Mouse (Mus musculus) thymus, adult 2 months (tissue): Measurements from ENCODE around the gene Serpina3f. TPM values are rescaled to one million over a fixed set of nuclear protein-coding genes. Genes with fewer than 3 reads are reported as not detected.

ENCODE experiments used
- DNase-seq: peaks from one replicate; pipeline ENCODE4 v3.0.0; 2021
- H3K27ac ChIP-seq: fragments of 200-500 bp; 2 replicates; pipeline ENCODE4 v1.5.1; 2012; ENCODE audit warnings: low read length, control low read depth; ENCODE audit not compliant: control insufficient read depth, insufficient read depth
- H3K27me3 ChIP-seq: fragments of 200-500 bp; 2 replicates; pipeline ENCODE4 v1.6.1; 2012; ENCODE audit warnings: mild to moderate bottlenecking, low read length, moderate library complexity, mixed read lengths; ENCODE audit not compliant: control insufficient read depth, insufficient read depth
- H3K36me3 ChIP-seq: fragments of 200-500 bp; 2 replicates; pipeline ENCODE4 v1.6.1; 2012; ENCODE audit warnings: mild to moderate bottlenecking, low read length, moderate library complexity; ENCODE audit not compliant: control insufficient read depth, insufficient read depth
- H3K4me1 ChIP-seq: fragments of 200-500 bp; replicated peaks from 2 replicates; pipeline ENCODE4 v1.6.1; 2012; ENCODE audit warnings: low read length; ENCODE audit not compliant: control insufficient read depth, insufficient read depth
- H3K4me3 ChIP-seq: fragments of 200-500 bp; 2 replicates; pipeline ENCODE4 v1.5.1; 2012; ENCODE audit warnings: mild to moderate bottlenecking, low read length, control low read depth, moderate library complexity; ENCODE audit not compliant: control insufficient read depth, insufficient read depth
- CTCF ChIP-seq: fragments of 200-500 bp; IDR thresholded peaks from 2 replicates; pipeline ENCODE4 v1.5.1; 2012; ENCODE audit warnings: mild to moderate bottlenecking, control low read depth, low read length, moderate library complexity, borderline replicate concordance; ENCODE audit not compliant: control insufficient read depth, poor library complexity, insufficient read depth; ENCODE audit errors: extremely low read depth
- POLR2A ChIP-seq: fragments of 200-500 bp; IDR thresholded peaks from 2 replicates; pipeline ENCODE4 v1.6.1; 2012; ENCODE audit warnings: mild to moderate bottlenecking, low read length, control low read depth, moderate library complexity; ENCODE audit not compliant: control insufficient read depth, poor library complexity, insufficient read depth; ENCODE audit errors: extremely low read depth
- WGBS: fragments of 180-500 bp; shearing (Covaris S2); methylation state at CpG from one replicate; pipeline ENCODE4 v1.1.7; 2018; 5-methylcytosine and 5-hydroxymethylcytosine counted together
- polyA plus RNA-seq: library from polyadenylated mRNA; depleted of rRNA; stranded (reverse); fragments of >200 nt; gene quantifications from 2 replicates; pipeline ENCODE4 v1.2.3, GENCODE M21; 2012; rRNA removed

The Serpina3f gene
- polyA plus RNA-seq, 1 experiment: 1.6 TPM

GRCm38 (mm10) chr12:104245595-104245994 lies 31.3 kb downstream of the Serpina3f start:
- no peak overlapping the region for H3K4me3 ChIP-seq
- H3K27me3 ChIP-seq: no peaks in the 10 kb centered on the region
- TF ChIP-seq POLR2A (no peak), CTCF (no peak)
- no peaks in the 10 kb centered on the region for H3K4me1 ChIP-seq
- H3K36me3 ChIP-seq: no peaks in the 10 kb centered on the region
- H3K27ac ChIP-seq: no peak overlapping the region
- no peak for DNase-seq
- 85% methylated on average over 3 of the region's 3 CpGs for WGBS

DNA sequence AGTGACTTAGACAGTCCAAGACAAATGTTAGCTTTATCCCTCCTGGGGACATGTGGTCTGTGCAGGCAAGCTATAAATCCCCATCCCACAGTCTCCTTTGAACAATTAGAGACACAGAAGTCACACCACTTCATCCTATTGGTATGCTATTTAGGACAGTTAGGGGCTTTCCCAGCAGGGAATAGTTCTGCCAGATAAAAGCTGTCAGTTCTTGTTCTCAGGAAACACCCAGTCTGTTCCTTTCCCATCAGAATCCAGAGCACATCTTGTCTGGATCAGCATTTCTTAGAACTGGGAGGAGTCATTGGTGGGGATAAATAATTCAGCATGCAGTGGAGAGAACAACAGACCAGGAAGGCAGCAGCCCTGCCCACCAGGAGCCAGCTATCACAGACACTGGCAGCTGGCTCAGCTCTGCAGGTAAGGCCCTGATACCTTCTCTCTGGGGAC lies 33.2 kb downstream of the Serpina3f start:
- TF ChIP-seq POLR2A (no peak), CTCF (no peak)
- Histone ChIP-seq H3K27me3 (no peaks in the 10 kb centered on the region), H3K4me1 (no peaks in the 10 kb centered on the region), H3K36me3 (no peaks in the 10 kb centered on the region), H3K27ac (no peak overlapping the region), H3K4me3 (no peak overlapping the region)
- no peak for DNase-seq

DNA sequence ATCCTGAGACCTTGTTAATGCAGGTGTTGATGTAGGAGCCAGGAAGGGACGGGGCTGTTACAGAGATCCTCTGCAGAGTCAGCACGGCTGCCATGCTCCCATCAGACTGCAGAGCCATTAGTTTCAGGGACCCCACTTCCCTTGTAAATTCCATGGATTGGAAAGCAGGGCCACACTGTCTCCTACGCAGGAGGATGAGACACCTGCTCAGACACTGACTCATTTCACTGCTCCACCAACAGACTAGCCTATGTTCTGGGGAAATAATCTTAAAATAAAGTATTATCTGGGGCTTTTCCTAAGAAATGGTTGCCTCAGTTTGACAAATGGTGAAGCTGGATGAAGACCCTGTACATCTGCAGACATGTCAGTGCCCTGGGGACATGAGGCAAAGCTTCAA lies 33.9 kb downstream of the Serpina3f start:
- Histone ChIP-seq H3K27ac (no peak overlapping the region), H3K36me3 (no peaks in the 10 kb centered on the region), H3K27me3 (no peaks in the 10 kb centered on the region), H3K4me1 (no peaks in the 10 kb centered on the region), H3K4me3 (peak overlapping the region; percentile 11)
- DNase-seq: no peak
- TF ChIP-seq CTCF: no peak
- TF ChIP-seq POLR2A: no peak
- 88% methylated on average over 3 of the region's 3 CpGs for WGBS

- Histone ChIP-seq H3K27ac (no peak overlapping the region), H3K4me3 (no peak overlapping the region), H3K4me1 (no peaks in the 10 kb centered on the region), H3K36me3 (no peaks in the 10 kb centered on the region), H3K27me3 (no peaks in the 10 kb centered on the region)
- 78% methylated on average over 3 of the region's 3 CpGs for WGBS
- TF ChIP-seq POLR2A (no peak), CTCF (no peak)
- no peak for DNase-seq
These were observed 46.7 kb downstream of the Serpina3f start for GRCm38 (mm10) chr12:104261041-104261440.

- H3K36me3 ChIP-seq: no peaks in the 10 kb centered on the region
- H3K27me3 ChIP-seq: no peaks in the 10 kb centered on the region
- peak within 1 kb of the TSS; percentile 27 for H3K27ac ChIP-seq
- H3K4me3 ChIP-seq: no peak within 1 kb of the TSS; the same call in 1 of the 2 replicates
- TF ChIP-seq POLR2A (no peak), CTCF (no peak)
- H3K4me1 ChIP-seq: no peaks in the 10 kb centered on the region
- no peak for DNase-seq
These were observed 48.5 kb downstream of the Serpina3f start, which contains the start of gene Serpina3i for GRCm38 (mm10) chr12:104262863-104263262. Gene Serpina3i, plus strand, starts transcription at chr12:104263122.

DNA sequence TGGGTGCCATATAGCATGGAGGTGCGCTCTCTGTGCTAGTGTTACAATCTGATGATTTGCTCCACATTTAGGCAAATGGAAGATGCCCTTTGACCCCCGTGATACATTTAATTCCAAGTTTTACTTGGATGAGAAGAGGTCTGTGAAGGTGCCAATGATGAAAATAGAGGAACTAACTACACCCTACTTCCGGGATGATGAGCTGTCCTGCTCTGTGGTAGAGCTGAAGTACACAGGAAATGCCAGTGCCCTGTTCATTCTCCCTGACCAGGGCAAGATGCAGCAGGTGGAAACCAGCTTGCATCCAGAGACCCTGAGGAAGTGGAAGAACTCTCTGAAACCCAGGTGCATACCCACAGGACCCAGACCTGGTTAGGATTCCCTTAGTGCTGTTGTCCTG lies 52.0 kb downstream of the Serpina3f start:
- no peaks in the 10 kb centered on the region for H3K36me3 ChIP-seq
- TF ChIP-seq CTCF (no peak), POLR2A (no peak)
- H3K4me3 ChIP-seq: no peak overlapping the region
- 52% methylated on average over 3 of the region's 3 CpGs for WGBS
- no peaks in the 10 kb centered on the region for H3K4me1 ChIP-seq
- no peak overlapping the region for H3K27ac ChIP-seq
- DNase-seq: no peak
- no peaks in the 10 kb centered on the region for H3K27me3 ChIP-seq

Other genes with a start within 250 kb of the Serpina3f start
- gene Serpina11, start 224.6 kb upstream of the Serpina3f start, polyA plus RNA-seq: 0.84 TPM in 2 replicates
- gene Serpina9, start 200.8 kb upstream of the Serpina3f start, polyA plus RNA-seq: 0.39 and 0.78 TPM in 2 replicates
- 0.15 TPM in 2 replicates for gene Serpina12, start 170.1 kb upstream of the Serpina3f start, polyA plus RNA-seq
- 0.05 TPM in 1 of 2 replicates, not detected in the other for gene Serpina5, start 113.4 kb upstream of the Serpina3f start, polyA plus RNA-seq
- gene Serpina3a, start 101.8 kb upstream of the Serpina3f start, polyA plus RNA-seq: 0.10 TPM in 1 of 2 replicates, not detected in the other
- gene Serpina3b, start 86.5 kb upstream of the Serpina3f start, polyA plus RNA-seq: 0.09 and 0.19 TPM in 2 replicates
- gene Serpina3c, start 60.7 kb upstream of the Serpina3f start, polyA plus RNA-seq: 0.91 and 1.7 TPM in 2 replicates
- gene Serpina3g, start 21.7 kb downstream of the Serpina3f start, polyA plus RNA-seq: 41.7 and 54.4 TPM in 2 replicates
- gene Serpina3i, start 48.6 kb downstream of the Serpina3f start, polyA plus RNA-seq: 5.4 and 8.8 TPM in 2 replicates
- gene Serpina3j, start 100.0 kb downstream of the Serpina3f start, polyA plus RNA-seq: 1.4 and 2.0 TPM in 2 replicates
- 0.15 and 4.5 TPM in 2 replicates for gene Serpina3k, start 123.9 kb downstream of the Serpina3f start, polyA plus RNA-seq
- gene Serpina3m, start 123.9 kb downstream of the Serpina3f start, polyA plus RNA-seq: 0.18 and 0.50 TPM in 2 replicates
- gene Serpina3n, start 192.2 kb downstream of the Serpina3f start, polyA plus RNA-seq: 10.2 and 32.2 TPM in 2 replicates